24 mouse cellular contexts compared by ENCODE assay signal in the genomic region with DNA sequence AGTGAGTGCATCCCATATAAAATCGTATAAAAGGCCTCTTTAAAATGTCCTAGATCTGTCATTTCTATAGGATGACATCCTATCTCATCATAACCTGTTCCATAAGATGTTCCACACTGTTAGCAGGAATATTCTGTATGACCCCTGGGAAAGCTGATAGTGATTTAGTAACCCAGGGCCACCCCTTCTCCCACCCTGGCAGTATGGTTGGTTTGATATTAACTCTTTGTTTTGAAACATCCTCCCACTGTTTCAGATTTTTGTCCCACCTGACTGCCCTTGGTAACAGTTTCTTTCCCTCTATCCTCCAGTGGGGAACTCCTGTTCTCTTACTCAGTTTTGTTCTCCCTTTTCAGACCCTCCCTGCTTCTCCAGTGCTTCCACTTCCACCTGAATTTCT. TPM values are rescaled to one million over a fixed set of nuclear protein-coding genes. Genes with fewer than 3 reads are reported as not detected.
DNase-seq lines count a peak whose midpoint lies in the region; ATAC-seq and TF ChIP-seq lines count a peak whose summit lies in the region.
"Had no signal": no experiment of that assay in that cellular context is flagged by ENCODE, and none has a peak within 500 bp of the region (broad histone marks: within the 10 kb centered on the region; RNA-seq: fewer than 3 reads in every experiment).

No protein-coding gene starts in this region.

- no peaks in the 10 kb centered on the region for H3K27me3 ChIP-seq in kidney, adult 2 months (replicated peaks; ENCODE audit: control insufficient read depth, insufficient read depth, low read length)
- H3K27me3 ChIP-seq in kidney, embryonic 14.5 days (ENCODE audit: control insufficient read depth, insufficient read depth, low read length), result no peaks in the 10 kb centered on the region
- H3K27me3 ChIP-seq in kidney, embryonic 16.5 days (ENCODE audit: insufficient read depth, low read length), result no peaks in the 10 kb centered on the region
- H3K27me3 ChIP-seq: embryonic facial prominence, embryonic 13.5 days; embryonic facial prominence, embryonic 15.5 days; forebrain, embryonic 12.5 days had no signal

- no peak overlapping the region for H3K4me2 ChIP-seq in kidney, embryonic 14.5 days (replicated peaks; ENCODE audit: low read depth, low read length)
- H3K4me2 ChIP-seq in kidney, embryonic 16.5 days (replicated peaks; ENCODE audit: low read depth, low read length), result no peak overlapping the region
- H3K4me2 ChIP-seq: embryonic facial prominence, embryonic 13.5 days; embryonic facial prominence, embryonic 15.5 days; forebrain, embryonic 12.5 days had no signal

- no peak for ATAC-seq in kidney, embryonic 14.5 days (ENCODE audit: low FRiP score, low TSS enrichment)
- ATAC-seq in kidney, embryonic 16.5 days (ENCODE audit: low FRiP score, low TSS enrichment), result peak; percentile 84; the same call in 1 of the 2 replicates
- ATAC-seq: forebrain, embryonic 14.5 days; forebrain, embryonic 16.5 days had no signal

- H3K4me3 ChIP-seq in kidney, adult 2 months (ENCODE audit: insufficient read depth, low read depth, low read length), result no peak overlapping the region
- H3K4me3 ChIP-seq in kidney, embryonic 14.5 days (ENCODE audit: low read length), result no peak overlapping the region
- no peak overlapping the region for H3K4me3 ChIP-seq in kidney, embryonic 16.5 days (ENCODE audit: low read length)
- H3K4me3 ChIP-seq: embryonic facial prominence, embryonic 13.5 days; embryonic facial prominence, embryonic 15.5 days; erythroblast, embryonic 14.5 days; forebrain, embryonic 10.5 days; forebrain, embryonic 12.5 days had no signal

- H3K9ac ChIP-seq in kidney, embryonic 14.5 days (ENCODE audit: low read depth, low read length), result no peak overlapping the region
- H3K9ac ChIP-seq in kidney, embryonic 16.5 days (replicated peaks; ENCODE audit: low read length), result no peak overlapping the region
- H3K9ac ChIP-seq: embryonic facial prominence, embryonic 13.5 days; embryonic facial prominence, embryonic 15.5 days; forebrain, embryonic 12.5 days had no signal

- peak; percentile 56 for DNase-seq in kidney, adult 2 months
- no peak for DNase-seq in kidney, postnatal 14 days
- DNase-seq: adrenal gland, adult 2 months; adrenal gland, postnatal 10 days; adrenal gland, postnatal 25 days; cerebellum, adult 11 months; cerebellum, adult 18-20 months; cerebellum, adult 8-10 months; cerebellum, adult 9-11 months; cerebellum, postnatal 14 days; cerebellum, postnatal 36 days; embryo, embryonic 11 days had no signal

- H3K27ac ChIP-seq in kidney, adult 2 months (ENCODE audit: insufficient read depth, low read depth, low read length), result no peak overlapping the region
- H3K27ac ChIP-seq in kidney, embryonic 14.5 days (ENCODE audit: low read depth, low read length), result no peak overlapping the region
- no peak overlapping the region; the same call in 1 of the 2 replicates for H3K27ac ChIP-seq in kidney, embryonic 16.5 days (ENCODE audit: low read length)
- H3K27ac ChIP-seq: embryonic facial prominence, embryonic 13.5 days; embryonic facial prominence, embryonic 15.5 days; forebrain, embryonic 10.5 days; forebrain, embryonic 12.5 days had no signal

- no peaks in the 10 kb centered on the region for H3K36me3 ChIP-seq in kidney, adult 2 months (ENCODE audit: control insufficient read depth, insufficient read depth, low read length)
- no peaks in the 10 kb centered on the region for H3K36me3 ChIP-seq in kidney, embryonic 14.5 days (ENCODE audit: control insufficient read depth, insufficient read depth, low read length)
- no peaks in the 10 kb centered on the region for H3K36me3 ChIP-seq in kidney, embryonic 16.5 days (ENCODE audit: insufficient read depth, low read length)
- H3K36me3 ChIP-seq: embryonic facial prominence, embryonic 13.5 days; embryonic facial prominence, embryonic 15.5 days; forebrain, embryonic 10.5 days; forebrain, embryonic 12.5 days had no signal

- no peak for TF ChIP-seq CTCF in kidney, adult 2 months (conservative IDR thresholded peaks at IDR 0.05; ENCODE audit: insufficient read depth, insufficient read length, low read depth, low read length)

- 65% methylated on average over 1 of the region's 1 CpGs for WGBS in kidney, adult 2 months
- WGBS in kidney, embryonic 14.5 days, result 66% methylated on average over 1 of the region's 1 CpGs
- 74% methylated on average over 1 of the region's 1 CpGs for WGBS in kidney, embryonic 16.5 days

- no peaks in the 10 kb centered on the region; the same call in 1 of the 2 replicates for H3K4me1 ChIP-seq in kidney, adult 2 months (ENCODE audit: control insufficient read depth, insufficient read depth, low read length)
- no peaks in the 10 kb centered on the region for H3K4me1 ChIP-seq in kidney, embryonic 14.5 days (ENCODE audit: control insufficient read depth, insufficient read depth, low read length)
- H3K4me1 ChIP-seq in kidney, embryonic 16.5 days (ENCODE audit: insufficient read depth, low read length), result no peaks in the 10 kb centered on the region
- H3K4me1 ChIP-seq: embryonic facial prominence, embryonic 13.5 days; embryonic facial prominence, embryonic 15.5 days; forebrain, embryonic 10.5 days; forebrain, embryonic 12.5 days had no signal

- no peaks in the 10 kb centered on the region for H3K9me3 ChIP-seq in kidney, embryonic 14.5 days (ENCODE audit: control insufficient read depth, low read length)
- H3K9me3 ChIP-seq in kidney, embryonic 16.5 days (ENCODE audit: low read length), result no peaks in the 10 kb centered on the region
- H3K9me3 ChIP-seq: embryonic facial prominence, embryonic 13.5 days; embryonic facial prominence, embryonic 15.5 days; forebrain, embryonic 10.5 days; forebrain, embryonic 12.5 days had no signal

- TF ChIP-seq POLR2A in kidney, adult 2 months (IDR thresholded peaks at IDR 0.05; ENCODE audit: low read depth, low read length), result no peak

RNA-seq across cellular contexts. Expression of a gene that starts 21.4 kb away (rescaled TPM):
- 0.42 and 1.4 TPM in 2 replicates for polyA plus RNA-seq in kidney, adult 2 months (2012; rRNA removed)
- not detected in 2 replicates for polyA plus RNA-seq in kidney, embryonic 14.5 days (2014; fragmentation: Nextera tagmentation; extraction: Ambion mirVana)
- polyA plus RNA-seq in kidney, embryonic 16.5 days (2015; fragmentation: Nextera tagmentation; extraction: Ambion mirVana), result 0.41 TPM in 1 of 2 replicates, not detected in the other
- polyA plus RNA-seq: adrenal gland, adult 2 months; brain, embryonic 14.5 days; C2C12; embryonic facial prominence, embryonic 11.5 days; embryonic facial prominence, embryonic 13.5 days; erythroblast, embryonic 14.5 days; forebrain, embryonic 10.5 days; forebrain, embryonic 12.5 days; forebrain, embryonic 14.5 days; forebrain, embryonic 16.5 days had no signal

RNA-seq across cellular contexts. Expression of a gene that starts 26.8 kb away (rescaled TPM):
- 5.1 and 5.3 TPM in 2 replicates for polyA plus RNA-seq in kidney, adult 2 months (2012; rRNA removed)
- 0.70 and 1.2 TPM in 2 replicates for polyA plus RNA-seq in kidney, embryonic 14.5 days (2014; fragmentation: Nextera tagmentation; extraction: Ambion mirVana)
- polyA plus RNA-seq in kidney, embryonic 16.5 days (2015; fragmentation: Nextera tagmentation; extraction: Ambion mirVana), result 1.6 and 2.3 TPM in 2 replicates
- polyA plus RNA-seq: C2C12; erythroblast, embryonic 14.5 days had no signal
